Mouse (Mus musculus) forebrain, embryonic 12.5 days (tissue): ENCODE measurements around the gene Atf6b. TPM values are rescaled to one million over a fixed set of nuclear protein-coding genes. Genes with fewer than 3 reads are reported as not detected.
A peak's percentile ranks its signal among the peaks of the same experiment; 100 is the strongest.

Experiments
- ATAC-seq: fragments of 200-750 bp; cut with Nextera tagmentation; 2 replicates; pipeline ENCODE4 v1.8.0; 2017; ENCODE audit warnings: moderate TSS enrichment; ENCODE audit not compliant: low FRiP score
- H3K27ac ChIP-seq: fragments of 300-500 bp; sonication (generic); 2 replicates; pipeline ENCODE4 v1.5.1; 2016; ENCODE audit warnings: mild to moderate bottlenecking
- H3K27me3 ChIP-seq: fragments of 300-500 bp; sonication (generic); 2 replicates; pipeline ENCODE4 v1.6.1; 2016; ENCODE audit warnings: mild to moderate bottlenecking
- H3K36me3 ChIP-seq: fragments of 300-500 bp; sonication (generic); replicated peaks from 2 replicates; pipeline ENCODE4 v1.6.1; 2016; ENCODE audit warnings: mild to moderate bottlenecking
- H3K4me1 ChIP-seq: fragments of 300-500 bp; sonication (generic); 2 replicates; pipeline ENCODE4 v1.6.1; 2016
- H3K4me2 ChIP-seq: fragments of 300-500 bp; sonication (generic); 2 replicates; pipeline ENCODE4 v1.6.1; 2016; ENCODE audit warnings: mild to moderate bottlenecking, moderate library complexity
- H3K4me3 ChIP-seq: fragments of 300-500 bp; sonication (generic); replicated peaks from 2 replicates; pipeline ENCODE4 v1.5.1; 2016; ENCODE audit warnings: mild to moderate bottlenecking
- H3K9ac ChIP-seq: fragments of 300-500 bp; sonication (generic); 2 replicates; pipeline ENCODE4 v1.6.1; 2016; ENCODE audit warnings: mild to moderate bottlenecking
- H3K9me3 ChIP-seq: fragments of 300-500 bp; sonication (generic); 2 replicates; pipeline ENCODE4 v1.6.1; 2016
- WGBS: fragments of 180-500 bp; shearing (Covaris S2); methylation state at CpG from one replicate; pipeline ENCODE4 v1.1.7; 2016; 5-methylcytosine and 5-hydroxymethylcytosine counted together
- polyA plus RNA-seq: library from polyadenylated mRNA; unstranded; fragments of >200 nt; fragmentation: Nextera tagmentation; extraction: Ambion mirVana; gene quantifications from 2 replicates; pipeline ENCODE4 v1.2.1, GENCODE M21; 2016

The Atf6b gene
- polyA plus RNA-seq, 1 experiment from 2014 or later = 109 TPM

- no peak for ATAC-seq
- no peak overlapping the region for H3K9ac ChIP-seq
- H3K4me3 ChIP-seq = no peak overlapping the region
- peaks cover 6% of the 10 kb centered on the region for H3K36me3 ChIP-seq
- H3K27me3 ChIP-seq = no peaks in the 10 kb centered on the region
- WGBS = 85% methylated on average over 10 of the region's 10 CpGs
- H3K4me2 ChIP-seq = no peak overlapping the region
- H3K9me3 ChIP-seq = no peaks in the 10 kb centered on the region
- H3K4me1 ChIP-seq = peaks cover 45% of the 10 kb centered on the region
- H3K27ac ChIP-seq = no peak overlapping the region
These were observed 3.0 kb upstream of the Atf6b start for GRCm38 (mm10) chr17:34643944-34644343.

- Histone ChIP-seq H3K27ac (peak within 1 kb of the TSS; percentile 75), H3K27me3 (no peaks in the 10 kb centered on the region), H3K4me3 (peak within 1 kb of the TSS; percentile 54), H3K4me2 (peak within 1 kb of the TSS; percentile 59), H3K4me1 (peaks cover 45% of the 10 kb centered on the region), H3K9ac (peak within 1 kb of the TSS; percentile 74), H3K36me3 (peaks cover 12% of the 10 kb centered on the region), H3K9me3 (no peaks in the 10 kb centered on the region)
- WGBS = under 1% methylated on average over 16 of the region's 16 CpGs
- ATAC-seq = peak; percentile 85
These were observed 2.3 kb upstream of the Atf6b start, which contains the start of gene Fkbpl for GRCm38 (mm10) chr17:34644608-34645007. Gene Fkbpl, plus strand, starts transcription at chr17:34644764.

GRCm38 (mm10) chr17:34645256-34645829, 1.6 kb upstream of the Atf6b start:
- WGBS = 50% methylated on average over 10 of the region's 10 CpGs
- Histone ChIP-seq H3K36me3 (peaks cover 20% of the 10 kb centered on the region), H3K4me2 (peak overlapping the region; percentile 59), H3K27me3 (no peaks in the 10 kb centered on the region), H3K4me1 (peaks cover 45% of the 10 kb centered on the region), H3K27ac (peak overlapping the region; percentile 75; the same call in 1 of the 2 replicates), H3K4me3 (peak overlapping the region; percentile 54), H3K9ac (peak overlapping the region; percentile 74; the same call in 1 of the 2 replicates), H3K9me3 (no peaks in the 10 kb centered on the region)
- no peak for ATAC-seq

- Histone ChIP-seq H3K27me3 (no peaks in the 10 kb centered on the region), H3K27ac (0 out of 2 replicates have a peak overlapping the region, but pooled peaks have one; percentile 31), H3K9me3 (no peaks in the 10 kb centered on the region), H3K36me3 (peaks cover 26% of the 10 kb centered on the region), H3K9ac (no peak overlapping the region), H3K4me1 (peaks cover 38% of the 10 kb centered on the region), H3K4me3 (peak overlapping the region; percentile 54; the same call in 1 of the 2 replicates), H3K4me2 (peak overlapping the region; percentile 59)
- WGBS = 92% methylated on average over 30 of the region's 30 CpGs
- ATAC-seq = no peak
These were observed 975 bp upstream of the Atf6b start for GRCm38 (mm10) chr17:34645831-34646511.

GRCm38 (mm10) chr17:34648141-34648890, 1.4 kb downstream of the Atf6b start:
- Histone ChIP-seq H3K9ac (peak overlapping the region; percentile 89; the same call in 1 of the 2 replicates), H3K27ac (no peak overlapping the region), H3K9me3 (no peaks in the 10 kb centered on the region), H3K27me3 (no peaks in the 10 kb centered on the region), H3K4me3 (peak overlapping the region; percentile 88), H3K36me3 (peaks cover 49% of the 10 kb centered on the region), H3K4me1 (peaks cover 32% of the 10 kb centered on the region), H3K4me2 (peak overlapping the region; percentile 91)
- 85% methylated on average over 16 of the region's 16 CpGs for WGBS
- ATAC-seq = no peak

GRCm38 (mm10) chr17:34649106-34649864, 2.3 kb downstream of the Atf6b start:
- no peak overlapping the region for H3K27ac ChIP-seq
- ATAC-seq = no peak
- H3K4me3 ChIP-seq = no peak overlapping the region
- peaks cover 32% of the 10 kb centered on the region for H3K4me1 ChIP-seq
- H3K36me3 ChIP-seq = peaks cover 55% of the 10 kb centered on the region
- H3K4me2 ChIP-seq = no peak overlapping the region
- H3K9ac ChIP-seq = no peak overlapping the region
- H3K27me3 ChIP-seq = no peaks in the 10 kb centered on the region
- 90% methylated on average over 18 of the region's 18 CpGs for WGBS
- no peaks in the 10 kb centered on the region for H3K9me3 ChIP-seq

GRCm38 (mm10) chr17:34650781-34651180, 3.8 kb downstream of the Atf6b start:
- Histone ChIP-seq H3K9me3 (no peaks in the 10 kb centered on the region), H3K36me3 (peaks cover 67% of the 10 kb centered on the region), H3K4me1 (peaks cover 23% of the 10 kb centered on the region), H3K4me3 (no peak overlapping the region), H3K27me3 (no peaks in the 10 kb centered on the region), H3K27ac (no peak overlapping the region), H3K4me2 (no peak overlapping the region), H3K9ac (no peak overlapping the region)
- ATAC-seq = no peak
- 94% methylated on average over 14 of the region's 14 CpGs for WGBS

GRCm38 (mm10) chr17:34651507-34652221, 4.7 kb downstream of the Atf6b start:
- ATAC-seq = no peak
- peaks cover 62% of the 10 kb centered on the region for H3K36me3 ChIP-seq
- no peak overlapping the region for H3K4me3 ChIP-seq
- H3K4me1 ChIP-seq = peaks cover 19% of the 10 kb centered on the region
- H3K9ac ChIP-seq = peak overlapping the region; percentile 12; the same call in 1 of the 2 replicates
- 49% methylated on average over 19 of the region's 19 CpGs for WGBS
- no peaks in the 10 kb centered on the region for H3K27me3 ChIP-seq
- H3K9me3 ChIP-seq = no peaks in the 10 kb centered on the region
- H3K4me2 ChIP-seq = no peak overlapping the region
- no peak overlapping the region for H3K27ac ChIP-seq

GRCm38 (mm10) chr17:34652546-34652945, 5.6 kb downstream of the Atf6b start:
- ATAC-seq = no peak
- 89% methylated on average over 10 of the region's 10 CpGs for WGBS
- Histone ChIP-seq H3K36me3 (peaks cover 62% of the 10 kb centered on the region), H3K4me3 (no peak overlapping the region), H3K27me3 (no peaks in the 10 kb centered on the region), H3K9me3 (no peaks in the 10 kb centered on the region), H3K4me2 (no peak overlapping the region), H3K4me1 (peaks cover 17% of the 10 kb centered on the region), H3K27ac (no peak overlapping the region), H3K9ac (no peak overlapping the region)

GRCm38 (mm10) chr17:34652985-34653384, 6.0 kb downstream of the Atf6b start:
- Histone ChIP-seq H3K4me2 (no peak overlapping the region), H3K4me1 (peaks cover 12% of the 10 kb centered on the region), H3K9me3 (no peaks in the 10 kb centered on the region), H3K27me3 (no peaks in the 10 kb centered on the region), H3K27ac (no peak overlapping the region), H3K4me3 (no peak overlapping the region), H3K9ac (no peak overlapping the region), H3K36me3 (peaks cover 62% of the 10 kb centered on the region)
- 94% methylated on average over 8 of the region's 8 CpGs for WGBS
- ATAC-seq = no peak

- H3K4me3 ChIP-seq = no peak overlapping the region
- WGBS = 65% methylated on average over 9 of the region's 9 CpGs
- no peak overlapping the region for H3K4me2 ChIP-seq
- peaks cover 4% of the 10 kb centered on the region; the same call in 1 of the 2 replicates for H3K4me1 ChIP-seq
- no peak for ATAC-seq
- peaks cover 62% of the 10 kb centered on the region for H3K36me3 ChIP-seq
- peaks cover 3% of the 10 kb centered on the region for H3K27me3 ChIP-seq
- no peak overlapping the region for H3K27ac ChIP-seq
- H3K9ac ChIP-seq = no peak overlapping the region
- H3K9me3 ChIP-seq = no peaks in the 10 kb centered on the region
These were observed 6.9 kb downstream of the Atf6b start for GRCm38 (mm10) chr17:34653746-34654285.
